Mouse (Mus musculus) forebrain, embryonic 14.5 days (tissue): Measurements from ENCODE around the gene Gdf9. TPM values are rescaled to one million over a fixed set of nuclear protein-coding genes. Genes with fewer than 3 reads are reported as not detected.

Experiments
- ATAC-seq: fragments of 200-750 bp; cut with Nextera tagmentation; 2 replicates; pipeline ENCODE4 v1.8.0; 2017; ENCODE audit warnings: mild to moderate bottlenecking, moderate library complexity
- DNase-seq: peaks from one replicate; pipeline ENCODE4 v3.0.0-alpha.2; 2015; ENCODE audit warnings: low spot score
- H3K27ac ChIP-seq: fragments of 300-500 bp; sonication (generic); 2 replicates; pipeline ENCODE4 v1.5.1; 2014; ENCODE audit warnings: low read depth, mild to moderate bottlenecking, control low read depth, low read length, moderate library complexity
- H3K27me3 ChIP-seq: fragments of 300-500 bp; sonication (generic); replicated peaks from 2 replicates; pipeline ENCODE4 v1.6.1; 2014; ENCODE audit warnings: low read length, control low read depth, mixed read lengths; ENCODE audit not compliant: control insufficient read depth, insufficient read depth
- H3K36me3 ChIP-seq: fragments of 300-500 bp; sonication (generic); 2 replicates; pipeline ENCODE4 v1.6.1; 2014; ENCODE audit warnings: low read length, control low read depth; ENCODE audit not compliant: control insufficient read depth, insufficient read depth
- H3K4me1 ChIP-seq: fragments of 300-500 bp; sonication (generic); 2 replicates; pipeline ENCODE4 v1.6.1; 2014; ENCODE audit warnings: antibody characterized with exemption, low read length, control low read depth; ENCODE audit not compliant: control insufficient read depth, insufficient read depth
- H3K4me2 ChIP-seq: fragments of 300-500 bp; sonication (generic); 2 replicates; pipeline ENCODE4 v1.6.1; 2014; ENCODE audit warnings: mild to moderate bottlenecking, control low read depth, low read length
- H3K4me3 ChIP-seq: fragments of 300-500 bp; sonication (generic); 2 replicates; pipeline ENCODE4 v1.5.1; 2014; ENCODE audit warnings: low read depth, low read length, control low read depth
- H3K9ac ChIP-seq: fragments of 300-500 bp; sonication (generic); 2 replicates; pipeline ENCODE4 v1.6.1; 2014; ENCODE audit warnings: mild to moderate bottlenecking, low read length, control low read depth, moderate library complexity
- H3K9me3 ChIP-seq: fragments of 300-500 bp; sonication (generic); replicated peaks from 2 replicates; pipeline ENCODE4 v1.6.1; 2016; ENCODE audit warnings: low read length, control low read depth, mixed read lengths; ENCODE audit not compliant: control insufficient read depth
- WGBS: fragments of 180-500 bp; shearing (Covaris S2); extraction: QIAGEN DNeasy Blood & Tissue Kit; methylation state at CpG from one replicate; pipeline ENCODE4 v1.1.7; 2014; 5-methylcytosine and 5-hydroxymethylcytosine counted together
- polyA plus RNA-seq: library from polyadenylated mRNA; unstranded; fragments of >200 nt; fragmentation: Nextera tagmentation; extraction: Ambion mirVana; gene quantifications from 2 replicates; pipeline ENCODE4 v1.2.1, GENCODE M21; 2014

The Gdf9 gene
- polyA plus RNA-seq, 1 experiment from 2014 or later: 3.9 TPM

DNA sequence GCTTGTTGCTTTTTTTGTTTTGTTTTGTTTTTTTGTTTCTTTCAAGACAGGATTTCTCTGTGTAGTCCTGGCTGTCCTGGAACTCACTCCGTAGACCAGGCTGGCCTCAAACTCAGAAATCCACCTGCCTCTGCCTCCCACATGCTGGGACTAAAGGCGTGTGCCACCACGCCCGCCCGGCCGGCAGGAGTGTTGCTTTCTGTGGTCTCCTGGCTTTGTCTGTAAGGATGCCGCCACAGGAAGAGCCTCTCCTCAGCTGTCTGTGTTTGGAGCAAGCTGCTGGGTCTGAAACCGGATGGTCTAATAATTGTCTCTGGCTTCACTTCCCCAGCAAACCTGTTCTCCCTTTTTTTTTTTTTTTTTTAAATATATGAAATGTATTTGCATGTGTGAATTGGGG, 4.7 kb downstream of the Gdf9 start:
- ATAC-seq (no peak), DNase-seq (no peak)
- no peaks in the 10 kb centered on the region for H3K36me3 ChIP-seq
- H3K9ac ChIP-seq: no peak overlapping the region
- no peak overlapping the region for H3K4me3 ChIP-seq
- no peak overlapping the region for H3K4me2 ChIP-seq
- no peaks in the 10 kb centered on the region for H3K9me3 ChIP-seq
- no peaks in the 10 kb centered on the region for H3K27me3 ChIP-seq
- H3K4me1 ChIP-seq: peaks cover 2% of the 10 kb centered on the region; the same call in 1 of the 2 replicates
- H3K27ac ChIP-seq: no peak overlapping the region
- WGBS: 87% methylated on average over 8 of the region's 8 CpGs

DNA sequence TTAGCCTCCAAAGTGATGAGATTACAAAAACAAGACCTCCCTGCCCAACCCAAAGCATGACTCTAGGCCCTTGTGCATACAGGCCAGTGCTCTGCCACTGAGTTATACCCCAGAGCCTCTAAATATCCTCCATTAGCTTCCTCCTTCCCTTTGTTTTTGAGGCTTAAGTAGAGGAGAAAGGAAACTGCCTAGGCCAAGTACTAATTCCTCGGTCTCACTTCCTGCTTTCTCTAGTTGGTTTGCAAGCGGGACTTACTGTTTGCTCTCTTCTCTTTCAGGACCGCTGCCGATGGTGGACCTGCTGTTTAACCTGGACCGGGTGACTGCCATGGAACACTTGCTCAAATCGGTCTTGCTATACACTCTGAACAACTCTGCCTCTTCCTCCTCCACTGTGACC, 5.5 kb downstream of the Gdf9 start:
- ATAC-seq (no peak), DNase-seq (no peak)
- H3K27ac ChIP-seq: no peak overlapping the region
- H3K9me3 ChIP-seq: no peaks in the 10 kb centered on the region
- H3K27me3 ChIP-seq: no peaks in the 10 kb centered on the region
- peaks cover 2% of the 10 kb centered on the region; the same call in 1 of the 2 replicates for H3K4me1 ChIP-seq
- WGBS: 91% methylated on average over 6 of the region's 6 CpGs
- no peak overlapping the region for H3K9ac ChIP-seq
- H3K4me2 ChIP-seq: no peak overlapping the region
- no peaks in the 10 kb centered on the region for H3K36me3 ChIP-seq
- H3K4me3 ChIP-seq: no peak overlapping the region

DNA sequence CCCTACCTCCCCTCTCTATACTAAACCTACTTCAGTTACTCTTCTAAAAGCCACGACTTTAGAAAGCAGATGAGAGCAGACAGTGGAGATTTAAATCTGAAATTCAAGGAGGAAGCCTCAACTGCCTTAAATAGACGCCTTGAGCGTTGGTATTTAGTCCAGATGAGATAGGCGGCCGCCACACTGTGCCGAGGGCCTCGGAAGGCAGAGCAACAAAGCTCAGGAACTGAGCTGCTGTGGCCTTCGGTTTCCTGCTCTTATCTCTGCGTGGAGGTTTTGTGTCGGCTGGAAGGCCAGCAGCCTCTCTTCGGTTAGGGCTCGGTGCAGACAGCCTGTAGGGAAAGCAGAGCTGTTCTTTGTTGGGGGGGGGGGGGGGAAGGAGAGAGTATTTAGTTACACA, 11.1 kb downstream of the Gdf9 start:
- Histone ChIP-seq H3K36me3 (no peaks in the 10 kb centered on the region), H3K4me3 (no peak overlapping the region), H3K4me2 (no peak overlapping the region), H3K9me3 (no peaks in the 10 kb centered on the region), H3K27me3 (no peaks in the 10 kb centered on the region), H3K9ac (no peak overlapping the region), H3K4me1 (no peaks in the 10 kb centered on the region), H3K27ac (no peak overlapping the region)
- no peak for ATAC-seq
- no peak for DNase-seq
- WGBS: 60% methylated on average over 12 of the region's 12 CpGs

DNA sequence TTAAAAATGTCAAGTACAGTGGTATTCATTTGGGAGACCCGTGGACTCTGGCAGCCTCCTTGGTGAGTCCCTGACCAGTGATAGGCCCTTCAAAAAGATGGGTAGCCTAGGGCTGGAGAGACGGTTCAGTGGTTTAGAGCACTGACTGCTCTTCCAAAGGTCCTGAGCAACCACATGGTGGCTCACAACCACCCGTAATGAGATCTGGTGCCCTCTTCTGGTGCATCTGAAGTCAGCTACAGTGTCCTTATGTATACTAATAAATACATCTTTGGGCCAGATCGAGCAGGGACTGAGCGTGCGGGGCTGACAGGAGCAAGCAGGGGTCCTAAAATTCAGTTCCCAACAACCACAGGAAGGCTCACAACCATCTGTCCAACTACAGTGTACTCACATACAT, 13.0 kb downstream of the Gdf9 start:
- Histone ChIP-seq H3K4me3 (no peak overlapping the region), H3K4me2 (no peak overlapping the region), H3K4me1 (no peaks in the 10 kb centered on the region), H3K9ac (no peak overlapping the region), H3K27ac (no peak overlapping the region), H3K36me3 (no peaks in the 10 kb centered on the region), H3K27me3 (no peaks in the 10 kb centered on the region), H3K9me3 (no peaks in the 10 kb centered on the region)
- DNase-seq (no peak), ATAC-seq (no peak)
- 48% methylated on average over 6 of the region's 6 CpGs for WGBS

DNA sequence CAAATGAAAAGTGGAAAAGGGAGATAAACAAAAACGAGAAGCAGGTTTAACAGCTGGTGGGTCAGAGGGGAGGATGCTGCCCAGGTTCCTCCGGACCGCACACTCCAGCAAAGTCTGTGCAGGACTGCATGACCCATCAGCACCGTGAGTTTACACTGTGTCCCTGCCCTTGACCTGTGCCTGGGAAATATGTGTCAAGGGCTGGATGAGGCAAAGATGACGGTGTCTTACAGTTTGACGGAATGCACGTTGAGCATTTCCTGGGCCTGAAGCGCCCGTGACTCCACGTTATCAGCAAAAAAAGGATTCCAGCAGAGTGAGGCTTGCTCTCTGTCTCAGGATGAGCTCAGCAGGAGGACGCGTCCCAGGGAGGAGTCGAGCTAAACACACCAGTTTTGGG, 14.7 kb downstream of the Gdf9 start:
- H3K9ac ChIP-seq: no peak overlapping the region
- no peak for DNase-seq
- H3K27me3 ChIP-seq: no peaks in the 10 kb centered on the region
- H3K4me3 ChIP-seq: no peak overlapping the region
- H3K4me1 ChIP-seq: no peaks in the 10 kb centered on the region
- H3K36me3 ChIP-seq: no peaks in the 10 kb centered on the region
- no peak for ATAC-seq
- no peaks in the 10 kb centered on the region for H3K9me3 ChIP-seq
- H3K27ac ChIP-seq: no peak overlapping the region
- H3K4me2 ChIP-seq: no peak overlapping the region
- 61% methylated on average over 13 of the region's 13 CpGs for WGBS

DNA sequence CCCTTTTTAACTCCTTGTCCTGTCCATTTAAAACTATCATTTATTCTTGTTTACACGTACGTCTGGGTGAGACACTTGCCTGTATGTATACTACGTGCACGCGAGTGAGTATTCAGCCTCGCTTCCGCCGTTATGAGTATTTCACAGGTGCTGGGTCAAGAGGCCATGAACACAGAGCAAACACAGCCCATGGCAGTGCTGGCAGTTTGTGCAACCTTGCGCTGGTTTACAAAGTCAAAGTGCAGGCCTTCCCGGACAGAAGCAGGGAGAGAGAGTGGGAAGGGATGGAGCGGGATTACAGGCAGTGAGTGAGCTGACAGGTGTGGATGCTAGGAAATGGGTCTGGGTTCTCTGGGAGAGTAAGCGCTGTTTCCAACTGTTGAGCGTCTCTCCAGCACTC, 15.4 kb downstream of the Gdf9 start:
- 91% methylated on average over 13 of the region's 13 CpGs for WGBS
- Histone ChIP-seq H3K4me3 (no peak overlapping the region), H3K27me3 (no peaks in the 10 kb centered on the region), H3K36me3 (no peaks in the 10 kb centered on the region), H3K27ac (no peak overlapping the region), H3K4me1 (no peaks in the 10 kb centered on the region), H3K9me3 (no peaks in the 10 kb centered on the region), H3K9ac (no peak overlapping the region), H3K4me2 (no peak overlapping the region)
- DNase-seq: no peak
- no peak for ATAC-seq

DNA sequence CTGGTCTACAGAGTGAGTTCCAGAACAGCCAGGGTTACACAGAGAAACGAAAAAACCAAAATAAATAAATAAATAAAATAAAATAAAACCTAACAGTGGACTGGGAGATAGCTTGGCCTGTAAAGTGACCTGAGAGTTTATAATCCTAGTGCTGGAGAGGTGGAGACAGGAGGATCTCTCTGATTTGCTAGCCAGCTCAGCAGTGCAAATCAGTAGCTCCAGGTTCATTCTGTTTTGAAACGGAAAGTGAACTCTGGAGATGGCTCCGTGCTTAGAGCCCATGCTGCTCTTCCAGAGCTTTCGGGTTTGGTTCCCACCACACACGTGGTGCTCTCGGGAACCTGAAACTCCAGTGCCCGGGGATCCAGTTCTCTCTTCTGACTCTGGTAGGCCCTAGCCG, 17.2 kb downstream of the Gdf9 start:
- H3K4me3 ChIP-seq: no peak overlapping the region

DNA sequence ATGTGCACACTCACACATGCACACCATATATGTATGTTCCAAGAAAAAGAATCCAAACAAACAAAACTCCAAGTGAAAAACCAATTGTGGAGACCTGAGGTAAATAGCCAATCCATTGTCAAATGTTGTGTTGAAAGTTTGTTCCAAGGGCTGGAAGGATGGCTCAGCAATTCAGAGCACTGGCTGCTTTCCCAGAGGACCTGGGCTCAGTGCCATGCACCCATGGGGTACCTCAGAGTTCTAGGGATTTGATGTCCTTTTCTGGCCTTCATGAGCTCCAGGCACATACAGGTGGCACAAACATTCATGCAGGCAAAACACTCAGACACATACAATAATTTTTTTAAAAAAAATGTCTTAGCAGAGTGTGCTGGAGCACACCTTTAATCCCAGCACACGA, 17.7 kb downstream of the Gdf9 start:
- no peak overlapping the region for H3K4me3 ChIP-seq
- H3K9ac ChIP-seq: no peak overlapping the region
- H3K4me2 ChIP-seq: no peak overlapping the region
- H3K36me3 ChIP-seq: no peaks in the 10 kb centered on the region
- DNase-seq (no peak), ATAC-seq (no peak)
- no peaks in the 10 kb centered on the region for H3K4me1 ChIP-seq
- no peaks in the 10 kb centered on the region for H3K9me3 ChIP-seq
- H3K27me3 ChIP-seq: no peaks in the 10 kb centered on the region
- H3K27ac ChIP-seq: no peak overlapping the region
- WGBS: 83% methylated on average over 1 of the region's 1 CpGs

More for the DNA sequence above, 17.2 kb downstream of the Gdf9 start:
- Histone ChIP-seq H3K27me3 (no peaks in the 10 kb centered on the region), H3K4me2 (no peak overlapping the region), H3K27ac (no peak overlapping the region), H3K4me1 (no peaks in the 10 kb centered on the region), H3K9ac (no peak overlapping the region), H3K36me3 (no peaks in the 10 kb centered on the region), H3K9me3 (no peaks in the 10 kb centered on the region)
- no peak for DNase-seq
- 85% methylated on average over 8 of the region's 8 CpGs for WGBS
- no peak for ATAC-seq

DNA sequence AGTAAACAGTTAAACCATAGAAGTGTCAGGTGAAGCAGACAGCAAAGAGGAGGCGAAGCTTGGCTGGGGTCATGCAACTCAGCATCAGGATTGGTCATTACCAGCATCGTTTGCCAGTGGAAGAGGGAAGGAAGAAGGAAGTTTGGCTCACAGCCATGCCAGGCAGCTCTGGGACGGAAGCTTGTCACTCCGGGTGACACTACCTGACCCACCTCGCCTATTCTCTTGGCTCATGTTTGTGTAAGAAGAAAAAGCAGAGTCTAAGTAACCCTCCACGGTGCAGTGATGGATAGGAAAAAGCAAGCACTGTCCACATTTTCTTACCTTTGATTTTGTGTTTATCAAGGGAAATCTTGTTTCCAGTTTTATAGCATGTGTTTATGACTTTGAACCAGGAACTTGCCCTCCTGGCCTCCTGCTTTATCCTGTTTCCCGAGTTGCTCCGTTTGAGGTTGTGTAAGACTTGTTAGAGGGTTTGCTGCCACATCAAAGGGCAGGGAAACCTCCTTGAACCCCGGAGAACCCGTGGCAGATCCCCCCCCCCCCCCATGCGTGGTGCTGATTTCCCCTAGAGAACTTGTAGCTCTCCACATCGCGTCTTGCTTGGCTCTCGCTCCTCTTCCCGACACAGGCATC, 19.4 kb downstream of the Gdf9 start:
- Histone ChIP-seq H3K36me3 (no peaks in the 10 kb centered on the region), H3K4me3 (no peak overlapping the region), H3K4me1 (no peaks in the 10 kb centered on the region), H3K9ac (no peak overlapping the region), H3K27ac (no peak overlapping the region), H3K27me3 (no peaks in the 10 kb centered on the region), H3K9me3 (no peaks in the 10 kb centered on the region), H3K4me2 (no peak overlapping the region)
- WGBS: 67% methylated on average over 15 of the region's 15 CpGs
- ATAC-seq (no peak), DNase-seq (no peak)
